Mouse (Mus musculus) heart, embryonic 12.5 days (tissue): ENCODE data around the gene 4930524B15Rik. TPM values are rescaled to one million over a fixed set of nuclear protein-coding genes. Genes with fewer than 3 reads are reported as not detected.
"Not testable (repeated sequence)": the region's sequence is repeated elsewhere in the genome, so short reads cannot be mapped to it uniquely, and the experiment has no call there.

Source experiments
- ATAC-seq: fragments of 200-750 bp; cut with Nextera tagmentation; 2 replicates; pipeline ENCODE4 v1.8.0; 2017; ENCODE audit warnings: moderate TSS enrichment, moderate library complexity; ENCODE audit not compliant: insufficient number of reproducible peaks, low FRiP score
- H3K27ac ChIP-seq: fragments of 300-500 bp; sonication (generic); 2 replicates; pipeline ENCODE4 v1.5.1; 2016; ENCODE audit warnings: mild to moderate bottlenecking, moderate library complexity; ENCODE audit not compliant: poor library complexity, severe bottlenecking
- H3K27me3 ChIP-seq: fragments of 300-500 bp; sonication (generic); replicated peaks from 2 replicates; pipeline ENCODE4 v1.6.1; 2016; ENCODE audit warnings: mild to moderate bottlenecking, moderate library complexity
- H3K36me3 ChIP-seq: fragments of 300-500 bp; sonication (generic); 2 replicates; pipeline ENCODE4 v1.6.1; 2016; ENCODE audit warnings: mild to moderate bottlenecking, moderate library complexity
- H3K4me1 ChIP-seq: fragments of 300-500 bp; sonication (generic); replicated peaks from 2 replicates; pipeline ENCODE4 v1.6.1; 2016; ENCODE audit warnings: mild to moderate bottlenecking
- H3K4me2 ChIP-seq: fragments of 300-500 bp; sonication (generic); 2 replicates; pipeline ENCODE4 v1.6.1; 2016; ENCODE audit warnings: mild to moderate bottlenecking, moderate library complexity
- H3K4me3 ChIP-seq: fragments of 300-500 bp; sonication (generic); 2 replicates; pipeline ENCODE4 v1.5.1; 2016; ENCODE audit warnings: mild to moderate bottlenecking
- H3K9ac ChIP-seq: fragments of 300-500 bp; sonication (generic); 2 replicates; pipeline ENCODE4 v1.6.1; 2016; ENCODE audit warnings: mild to moderate bottlenecking, moderate library complexity
- H3K9me3 ChIP-seq: fragments of 300-500 bp; sonication (generic); replicated peaks from 2 replicates; pipeline ENCODE4 v1.6.1; 2016; ENCODE audit warnings: mild to moderate bottlenecking, moderate library complexity
- WGBS: fragments of 180-500 bp; shearing (Covaris S2); methylation state at CpG from one replicate; pipeline ENCODE4 v1.1.7; 2016; 5-methylcytosine and 5-hydroxymethylcytosine counted together
- polyA plus RNA-seq: library from polyadenylated mRNA; unstranded; fragments of >200 nt; fragmentation: Nextera tagmentation; extraction: Ambion mirVana; gene quantifications from 2 replicates; pipeline ENCODE4 v1.2.1, GENCODE M21; 2016

Gene 4930524B15Rik
- polyA plus RNA-seq, 1 experiment from 2014 or later = 0.22 TPM

GRCm38 (mm10) chr11:31984786-31985185 lies 19.4 kb downstream of the 4930524B15Rik start:
- Histone ChIP-seq H3K4me1 (no peaks in the 10 kb centered on the region), H3K9ac (no peak overlapping the region), H3K27me3 (no peaks in the 10 kb centered on the region), H3K4me2 (no peak overlapping the region), H3K36me3 (no peaks in the 10 kb centered on the region), H3K4me3 (no peak overlapping the region), H3K9me3 (no peaks in the 10 kb centered on the region), H3K27ac (no peak overlapping the region)
- 57% methylated on average over 2 of the region's 2 CpGs for WGBS
- ATAC-seq = no peak

- ATAC-seq = no peak
- Histone ChIP-seq H3K9me3 (no peaks in the 10 kb centered on the region), H3K27ac (no peak overlapping the region), H3K4me2 (no peak overlapping the region), H3K4me3 (no peak overlapping the region), H3K9ac (no peak overlapping the region), H3K4me1 (no peaks in the 10 kb centered on the region), H3K36me3 (no peaks in the 10 kb centered on the region), H3K27me3 (no peaks in the 10 kb centered on the region)
- 84% methylated on average over 3 of the region's 3 CpGs for WGBS
Observed at GRCm38 (mm10) chr11:31992535-31992934, 27.1 kb downstream of the 4930524B15Rik start.

GRCm38 (mm10) chr11:31999716-32000115 lies 34.3 kb downstream of the 4930524B15Rik start:
- peaks cover 21% of the 10 kb centered on the region for H3K27me3 ChIP-seq
- no peak for ATAC-seq
- H3K4me3 ChIP-seq = no peak overlapping the region
- H3K4me2 ChIP-seq = no peak overlapping the region
- peaks cover 10% of the 10 kb centered on the region; the same call in 1 of the 2 replicates for H3K4me1 ChIP-seq
- H3K27ac ChIP-seq = no peak overlapping the region
- no peaks in the 10 kb centered on the region for H3K36me3 ChIP-seq
- WGBS = 39% methylated on average over 2 of the region's 2 CpGs
- H3K9ac ChIP-seq = no peak overlapping the region
- H3K9me3 ChIP-seq = no peaks in the 10 kb centered on the region

GRCm38 (mm10) chr11:32000281-32000680 lies 34.9 kb downstream of the 4930524B15Rik start, which contains the start of gene Nsg2:
TSS of gene Nsg2 (plus strand) at chr11:32000463.
- H3K27me3 ChIP-seq = peaks cover 21% of the 10 kb centered on the region
- peak; percentile 75; the same call in 1 of the 2 replicates for ATAC-seq
- H3K27ac ChIP-seq = no peak within 1 kb of the TSS
- H3K4me2 ChIP-seq = peak within 1 kb of the TSS; percentile 65
- peaks cover 10% of the 10 kb centered on the region; the same call in 1 of the 2 replicates for H3K4me1 ChIP-seq
- H3K9me3 ChIP-seq = no peaks in the 10 kb centered on the region
- H3K9ac ChIP-seq = no peak within 1 kb of the TSS; the same call in 1 of the 2 replicates
- H3K36me3 ChIP-seq = no peaks in the 10 kb centered on the region
- WGBS = under 1% methylated on average over 16 of the region's 16 CpGs
- H3K4me3 ChIP-seq = peak within 1 kb of the TSS; percentile 29

- peaks cover 21% of the 10 kb centered on the region for H3K27me3 ChIP-seq
- no peak overlapping the region for H3K9ac ChIP-seq
- peak overlapping the region; percentile 1; the same call in 1 of the 2 replicates for H3K4me2 ChIP-seq
- H3K36me3 ChIP-seq = no peaks in the 10 kb centered on the region
- H3K9me3 ChIP-seq = no peaks in the 10 kb centered on the region
- H3K4me1 ChIP-seq = peaks cover 10% of the 10 kb centered on the region; the same call in 1 of the 2 replicates
- ATAC-seq = no peak
- 7% methylated on average over 11 of the region's 11 CpGs for WGBS
- no peak overlapping the region for H3K27ac ChIP-seq
- no peak overlapping the region for H3K4me3 ChIP-seq
Observed at GRCm38 (mm10) chr11:32001181-32001910, 36.0 kb downstream of the 4930524B15Rik start.

- Histone ChIP-seq H3K36me3 (no peaks in the 10 kb centered on the region), H3K9ac (no peak overlapping the region), H3K27me3 (peaks cover 21% of the 10 kb centered on the region), H3K4me1 (peaks cover 10% of the 10 kb centered on the region; the same call in 1 of the 2 replicates), H3K4me2 (no peak overlapping the region), H3K9me3 (peaks cover 7% of the 10 kb centered on the region; the same call in 1 of the 2 replicates), H3K4me3 (no peak overlapping the region), H3K27ac (no peak overlapping the region)
- no peak for ATAC-seq
- WGBS = 10% methylated on average over 5 of the region's 5 CpGs
Observed at GRCm38 (mm10) chr11:32002670-32003072, 37.3 kb downstream of the 4930524B15Rik start.

GRCm38 (mm10) chr11:32008049-32008448 lies 42.7 kb downstream of the 4930524B15Rik start:
- H3K4me2 ChIP-seq, ATAC-seq, H3K4me3 ChIP-seq, H3K27ac ChIP-seq, H3K27me3 ChIP-seq, H3K36me3 ChIP-seq, H3K9ac ChIP-seq, H3K9me3 ChIP-seq: not testable (repeated sequence)
- H3K4me1 ChIP-seq = peaks cover 18% of the 10 kb centered on the region
- WGBS = 80% methylated on average over 3 of the region's 3 CpGs

- H3K9ac ChIP-seq = no peak overlapping the region
- peaks cover 18% of the 10 kb centered on the region for H3K4me1 ChIP-seq
- 81% methylated on average over 3 of the region's 3 CpGs for WGBS
- no peak overlapping the region for H3K4me3 ChIP-seq
- H3K27me3 ChIP-seq = 0 out of 2 replicates have a peak, but pooled peaks cover 1% of the 10 kb centered on the region
- H3K4me2 ChIP-seq = no peak overlapping the region
- ATAC-seq = no peak
- no peak overlapping the region for H3K27ac ChIP-seq
- H3K9me3 ChIP-seq = peaks cover 7% of the 10 kb centered on the region; the same call in 1 of the 2 replicates
- H3K36me3 ChIP-seq = no peaks in the 10 kb centered on the region
Observed at GRCm38 (mm10) chr11:32008852-32009251, 43.5 kb downstream of the 4930524B15Rik start.

- no peak overlapping the region for H3K27ac ChIP-seq
- no peaks in the 10 kb centered on the region for H3K36me3 ChIP-seq
- no peak for ATAC-seq
- H3K9me3 ChIP-seq = peaks cover 7% of the 10 kb centered on the region; the same call in 1 of the 2 replicates
- no peak overlapping the region for H3K4me2 ChIP-seq
- no peak overlapping the region for H3K4me3 ChIP-seq
- peaks cover 18% of the 10 kb centered on the region for H3K4me1 ChIP-seq
- H3K27me3 ChIP-seq = no peaks in the 10 kb centered on the region
- H3K9ac ChIP-seq = no peak overlapping the region
- WGBS = 34% methylated on average over 13 of the region's 13 CpGs
Observed at GRCm38 (mm10) chr11:32009961-32010662, 44.7 kb downstream of the 4930524B15Rik start.

GRCm38 (mm10) chr11:32010663-32010970 lies 45.2 kb downstream of the 4930524B15Rik start:
- no peak overlapping the region for H3K27ac ChIP-seq

GRCm38 (mm10) chr11:32011867-32012603 lies 46.6 kb downstream of the 4930524B15Rik start:
- no peak for ATAC-seq
- H3K4me2 ChIP-seq = no peak overlapping the region
- peaks cover 4% of the 10 kb centered on the region; the same call in 1 of the 2 replicates for H3K9me3 ChIP-seq
- no peaks in the 10 kb centered on the region for H3K27me3 ChIP-seq
- no peak overlapping the region for H3K4me3 ChIP-seq
- H3K4me1 ChIP-seq = peaks cover 18% of the 10 kb centered on the region
- no peak overlapping the region for H3K27ac ChIP-seq
- H3K36me3 ChIP-seq = no peaks in the 10 kb centered on the region
- 57% methylated on average over 9 of the region's 9 CpGs for WGBS
- no peak overlapping the region for H3K9ac ChIP-seq

More at GRCm38 (mm10) chr11:32010663-32010970, 45.2 kb downstream of the 4930524B15Rik start:
- Histone ChIP-seq H3K4me2 (no peak overlapping the region), H3K27me3 (no peaks in the 10 kb centered on the region), H3K36me3 (no peaks in the 10 kb centered on the region), H3K9ac (no peak overlapping the region), H3K4me3 (no peak overlapping the region), H3K4me1 (peaks cover 18% of the 10 kb centered on the region), H3K9me3 (peaks cover 7% of the 10 kb centered on the region; the same call in 1 of the 2 replicates)
- 60% methylated on average over 5 of the region's 5 CpGs for WGBS
- no peak for ATAC-seq
